ENCODE assay signal across 8 mouse cellular contexts in genomic region chr6:128797185-128797905, GRCm38 (mm10). TPM values are rescaled to one million over a fixed set of nuclear protein-coding genes. Genes with fewer than 3 reads are reported as not detected.
DNase-seq lines count a peak whose midpoint lies in the region; ATAC-seq lines count a peak whose summit lies in the region.

No protein-coding gene starts in this region.

- ATAC-seq in heart, embryonic 15.5 days (replicated peaks; ENCODE audit: insufficient number of reproducible peaks, insufficient read depth, low FRiP score, low read depth), result no peak
- no peak for ATAC-seq in hindbrain, embryonic 14.5 days (ENCODE audit: low FRiP score)
- no peak for ATAC-seq in midbrain, embryonic 15.5 days (replicated peaks)

- WGBS in heart, embryonic 15.5 days, result 70% methylated on average over 12 of the region's 12 CpGs
- 74% methylated on average over 12 of the region's 12 CpGs for WGBS in hindbrain, embryonic 14.5 days
- WGBS in midbrain, embryonic 15.5 days, result 82% methylated on average over 12 of the region's 12 CpGs

- H3K4me2 ChIP-seq in heart, embryonic 15.5 days, result peak overlapping the region; percentile 63
- H3K4me2 ChIP-seq in hindbrain, embryonic 14.5 days (replicated peaks), result peak overlapping the region; percentile 71
- peak overlapping the region; percentile 66 for H3K4me2 ChIP-seq in midbrain, embryonic 15.5 days

- H3K4me3 ChIP-seq in heart, embryonic 15.5 days, result peak overlapping the region; percentile 78
- H3K4me3 ChIP-seq in brown adipose tissue, adult 24 weeks (ENCODE audit: insufficient read depth, low read depth, low read length), result peak overlapping the region; percentile 56
- H3K4me3 ChIP-seq in hindbrain, embryonic 14.5 days (replicated peaks; ENCODE audit: low read length), result peak overlapping the region; percentile 60
- peak overlapping the region; percentile 73 for H3K4me3 ChIP-seq in midbrain, embryonic 15.5 days

- intact Hi-C loops in left cerebral cortex, postnatal 36 days (cut with DNase I), result no loop called here

- H3K27me3 ChIP-seq in heart, embryonic 15.5 days, result no peaks in the 10 kb centered on the region
- H3K27me3 ChIP-seq in hindbrain, embryonic 14.5 days (ENCODE audit: control insufficient read depth, insufficient read depth, low read length), result no peaks in the 10 kb centered on the region
- no peaks in the 10 kb centered on the region for H3K27me3 ChIP-seq in midbrain, embryonic 15.5 days (replicated peaks)

- H3K9ac ChIP-seq in heart, embryonic 15.5 days, result no peak overlapping the region
- no peak overlapping the region for H3K9ac ChIP-seq in hindbrain, embryonic 14.5 days
- 0 out of 2 replicates have a peak overlapping the region, but pooled peaks have one; percentile 32 for H3K9ac ChIP-seq in midbrain, embryonic 15.5 days

- peaks cover 12% of the 10 kb centered on the region for H3K4me1 ChIP-seq in heart, embryonic 15.5 days (replicated peaks)
- 0 out of 2 replicates have a peak, but pooled peaks cover 3% of the 10 kb centered on the region for H3K4me1 ChIP-seq in brown adipose tissue, adult 24 weeks (ENCODE audit: control insufficient read depth, insufficient read depth, insufficient read length, low read length)
- peaks cover 9% of the 10 kb centered on the region; the same call in 1 of the 2 replicates for H3K4me1 ChIP-seq in hindbrain, embryonic 14.5 days (replicated peaks; ENCODE audit: control insufficient read depth, insufficient read depth, low read length)
- H3K4me1 ChIP-seq in midbrain, embryonic 15.5 days, result peaks cover 11% of the 10 kb centered on the region

- no peak overlapping the region for H3K27ac ChIP-seq in heart, embryonic 15.5 days
- H3K27ac ChIP-seq in brown adipose tissue, adult 24 weeks (replicated peaks; ENCODE audit: low read depth, low read length), result no peak overlapping the region
- no peak overlapping the region for H3K27ac ChIP-seq in hindbrain, embryonic 14.5 days
- H3K27ac ChIP-seq in midbrain, embryonic 15.5 days, result peak overlapping the region; percentile 59

- H3K36me3 ChIP-seq in heart, embryonic 15.5 days, result no peaks in the 10 kb centered on the region
- H3K36me3 ChIP-seq in hindbrain, embryonic 14.5 days (replicated peaks; ENCODE audit: control insufficient read depth, insufficient read depth), result no peaks in the 10 kb centered on the region
- H3K36me3 ChIP-seq in midbrain, embryonic 15.5 days (replicated peaks), result no peaks in the 10 kb centered on the region

- no peaks in the 10 kb centered on the region for H3K9me3 ChIP-seq in heart, embryonic 15.5 days (replicated peaks)
- no peaks in the 10 kb centered on the region for H3K9me3 ChIP-seq in hindbrain, embryonic 14.5 days (ENCODE audit: control insufficient read depth, low read length)
- no peaks in the 10 kb centered on the region for H3K9me3 ChIP-seq in midbrain, embryonic 15.5 days

- no peak for DNase-seq in heart, postnatal 4 days
- DNase-seq in hindbrain, embryonic 14.5 days (ENCODE audit: low spot score), result no peak
- no peak for DNase-seq in left cerebral cortex, postnatal 36 days (ENCODE audit: low spot score in 2 of 2)
- DNase-seq in kidney, adult 8-10 months, result no peak
- DNase-seq in right cerebral cortex, postnatal 14 days, result no peak

RNA-seq across cellular contexts. Expression of gene Klrb1c, which starts 8.3 kb away (rescaled TPM):
- polyA plus RNA-seq in heart, embryonic 15.5 days (2015; fragmentation: Nextera tagmentation; extraction: Ambion mirVana), result 0.10 and 0.11 TPM in 2 replicates
- total RNA-seq in heart, postnatal 4 days (2021), result not detected
- not detected in 2 replicates for polyA plus RNA-seq in brown adipose tissue, adult 24 weeks (2012; ENCODE audit: insufficient read depth, insufficient read length, missing spikeins)
- polyA plus RNA-seq in hindbrain, embryonic 14.5 days (2014; fragmentation: Nextera tagmentation; extraction: Ambion mirVana), result 0.23 TPM in 1 of 2 replicates, not detected in the other
- polyA plus RNA-seq in midbrain, embryonic 15.5 days (2015; fragmentation: Nextera tagmentation; extraction: Ambion mirVana), result 0.12 and 0.13 TPM in 2 replicates
- not detected for total RNA-seq in left cerebral cortex, postnatal 36 days (2021)

RNA-seq across cellular contexts. Expression of gene Gm44511, which starts 28.8 kb away (rescaled TPM):
- not detected in 2 replicates for polyA plus RNA-seq in heart, embryonic 15.5 days (2015; fragmentation: Nextera tagmentation; extraction: Ambion mirVana)
- not detected for total RNA-seq in heart, postnatal 4 days (2021)
- polyA plus RNA-seq in brown adipose tissue, adult 24 weeks (2012; ENCODE audit: insufficient read depth, insufficient read length, missing spikeins), result not detected in 2 replicates
- not detected in 2 replicates for polyA plus RNA-seq in hindbrain, embryonic 14.5 days (2014; fragmentation: Nextera tagmentation; extraction: Ambion mirVana)
- not detected in 2 replicates for polyA plus RNA-seq in midbrain, embryonic 15.5 days (2015; fragmentation: Nextera tagmentation; extraction: Ambion mirVana)
- not detected for total RNA-seq in left cerebral cortex, postnatal 36 days (2021)

RNA-seq across cellular contexts. Expression of gene Klrb1b, which starts 28.8 kb away (rescaled TPM):
- polyA plus RNA-seq in heart, embryonic 15.5 days (2015; fragmentation: Nextera tagmentation; extraction: Ambion mirVana), result 0.15 and 0.37 TPM in 2 replicates
- not detected for total RNA-seq in heart, postnatal 4 days (2021)
- 1.2 TPM in 1 of 2 replicates, not detected in the other for polyA plus RNA-seq in brown adipose tissue, adult 24 weeks (2012; ENCODE audit: insufficient read depth, insufficient read length, missing spikeins)
- polyA plus RNA-seq in hindbrain, embryonic 14.5 days (2014; fragmentation: Nextera tagmentation; extraction: Ambion mirVana), result not detected in 2 replicates
- polyA plus RNA-seq in midbrain, embryonic 15.5 days (2015; fragmentation: Nextera tagmentation; extraction: Ambion mirVana), result not detected in 2 replicates
- not detected for total RNA-seq in left cerebral cortex, postnatal 36 days (2021)
